Mouse (Mus musculus): ENCODE data around the gene Tra2b. TPM values are rescaled to one million over a fixed set of nuclear protein-coding genes. Genes with fewer than 3 reads are reported as not detected.
"Not testable (repeated sequence)": the region's sequence is repeated elsewhere in the genome, so short reads cannot be mapped to it uniquely, and the experiment has no call there.

Tra2b gene
- polyA plus RNA-seq, 1 experiment from 2014 or later: 474 TPM

GRCm38 (mm10) chr16:22242239-22242866, 23.5 kb downstream of the Tra2b start:
- Histone ChIP-seq H3K9me3 (no peaks in the 10 kb centered on the region), H3K4me2 (no peak overlapping the region), H3K9ac (replicated peaks) (no peak overlapping the region), H3K4me1 (replicated peaks) (no peaks in the 10 kb centered on the region), H3K27me3 (no peaks in the 10 kb centered on the region), H3K36me3 (peaks cover 60% of the 10 kb centered on the region), H3K27ac (no peak overlapping the region), H3K4me3 (replicated peaks) (no peak overlapping the region)
- WGBS: 94% methylated on average over 2 of the region's 2 CpGs
- no peak for ATAC-seq (ENCODE audit: insufficient number of reproducible peaks, insufficient read depth, low FRiP score, low TSS enrichment, low read depth)

GRCm38 (mm10) chr16:22241376-22242238, 24.2 kb downstream of the Tra2b start:
- no peak for ATAC-seq (ENCODE audit: insufficient number of reproducible peaks, insufficient read depth, low FRiP score, low TSS enrichment, low read depth)
- no peak overlapping the region for H3K9ac ChIP-seq (replicated peaks)
- peaks cover 60% of the 10 kb centered on the region for H3K36me3 ChIP-seq
- H3K4me2 ChIP-seq: no peak overlapping the region
- no peaks in the 10 kb centered on the region for H3K4me1 ChIP-seq (replicated peaks)
- no peak overlapping the region for H3K27ac ChIP-seq
- H3K4me3 ChIP-seq (replicated peaks): no peak overlapping the region
- H3K9me3 ChIP-seq: no peaks in the 10 kb centered on the region
- 82% methylated on average over 6 of the region's 6 CpGs for WGBS
- H3K27me3 ChIP-seq: no peaks in the 10 kb centered on the region

DNA sequence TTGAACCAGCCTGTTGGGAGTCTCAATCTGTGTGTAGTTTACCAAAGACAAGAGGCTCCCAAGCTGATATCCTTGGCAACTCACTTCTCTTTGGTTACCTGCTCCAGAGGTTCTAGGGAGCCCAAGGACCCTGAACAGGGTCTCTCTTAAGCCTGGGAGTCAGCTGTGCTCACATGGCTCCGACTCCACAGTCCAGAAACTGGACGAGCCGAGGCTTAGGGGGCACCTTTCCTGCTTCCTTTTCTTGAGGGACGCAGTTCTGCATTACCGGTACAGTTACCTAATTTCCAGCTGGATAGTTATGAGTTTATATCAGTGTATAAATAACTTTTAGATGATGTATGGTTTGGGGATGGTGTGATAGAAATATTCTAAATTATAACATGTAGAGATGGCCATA, 24.9 kb downstream of the Tra2b start:
- Histone ChIP-seq H3K36me3 (peaks cover 63% of the 10 kb centered on the region), H3K4me3 (replicated peaks) (no peak overlapping the region), H3K27me3 (no peaks in the 10 kb centered on the region), H3K9ac (replicated peaks) (no peak overlapping the region), H3K4me1 (replicated peaks) (no peaks in the 10 kb centered on the region), H3K9me3 (no peaks in the 10 kb centered on the region), H3K27ac (no peak overlapping the region), H3K4me2 (no peak overlapping the region)
- ATAC-seq (ENCODE audit: insufficient number of reproducible peaks, insufficient read depth, low FRiP score, low TSS enrichment, low read depth): no peak
- 88% methylated on average over 5 of the region's 5 CpGs for WGBS

DNA sequence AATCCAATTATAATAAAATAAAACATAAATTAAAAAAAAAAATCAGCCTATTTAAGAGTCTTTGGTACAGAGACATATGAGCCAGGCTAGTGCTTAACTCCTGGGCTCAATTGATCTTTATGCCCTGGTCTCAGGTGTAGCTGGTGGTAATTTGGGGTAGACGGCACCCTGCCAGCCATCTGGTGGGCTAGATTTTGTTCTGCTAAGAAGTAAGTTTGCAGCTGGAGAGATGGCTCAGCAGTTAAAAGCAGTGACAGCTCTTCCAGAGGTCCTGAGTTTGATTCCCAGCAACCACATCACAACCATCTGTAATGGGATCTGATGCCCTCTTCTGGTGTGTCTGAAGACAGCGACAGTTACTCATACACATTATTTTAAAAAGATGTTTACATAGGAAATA, 25.8 kb downstream of the Tra2b start:
- H3K9ac ChIP-seq (replicated peaks): no peak overlapping the region
- 83% methylated on average over 2 of the region's 2 CpGs for WGBS
- no peaks in the 10 kb centered on the region for H3K4me1 ChIP-seq (replicated peaks)
- no peak overlapping the region for H3K4me3 ChIP-seq (replicated peaks)
- H3K4me2 ChIP-seq: no peak overlapping the region
- H3K36me3 ChIP-seq: peaks cover 56% of the 10 kb centered on the region
- no peaks in the 10 kb centered on the region for H3K27me3 ChIP-seq
- no peaks in the 10 kb centered on the region for H3K9me3 ChIP-seq
- ATAC-seq (ENCODE audit: insufficient number of reproducible peaks, insufficient read depth, low FRiP score, low TSS enrichment, low read depth): no peak
- no peak overlapping the region for H3K27ac ChIP-seq

GRCm38 (mm10) chr16:22238928-22239620, 26.7 kb downstream of the Tra2b start:
- Histone ChIP-seq H3K36me3 (peaks cover 47% of the 10 kb centered on the region), H3K4me1 (replicated peaks) (no peaks in the 10 kb centered on the region), H3K4me3 (replicated peaks) (no peak overlapping the region), H3K9ac (replicated peaks) (no peak overlapping the region), H3K27ac (no peak overlapping the region), H3K4me2 (no peak overlapping the region), H3K27me3 (no peaks in the 10 kb centered on the region), H3K9me3 (no peaks in the 10 kb centered on the region)
- WGBS: 71% methylated on average over 4 of the region's 4 CpGs
- ATAC-seq (ENCODE audit: insufficient number of reproducible peaks, insufficient read depth, low FRiP score, low TSS enrichment, low read depth): no peak

DNA sequence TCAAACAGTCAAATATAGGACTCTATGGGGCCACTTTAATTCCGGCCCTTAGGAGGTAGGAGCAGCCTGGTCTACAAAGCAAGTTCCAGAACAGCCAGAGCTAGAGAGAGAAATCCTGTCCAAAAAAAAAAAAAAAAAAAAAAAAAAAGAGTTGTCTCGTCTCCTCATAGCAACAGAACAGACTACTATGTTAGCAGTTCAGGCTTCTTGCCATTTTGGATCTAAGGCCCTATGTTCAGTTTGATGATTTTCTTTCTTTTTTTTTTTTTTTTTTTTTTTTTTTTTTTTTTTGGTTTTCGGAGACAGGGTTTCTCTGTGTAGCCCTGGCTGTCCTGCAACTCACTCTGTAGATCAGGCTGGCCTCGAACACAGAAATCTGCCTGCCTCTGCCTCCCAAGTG, 27.4 kb downstream of the Tra2b start:
- H3K9ac ChIP-seq (replicated peaks); H3K4me3 ChIP-seq (replicated peaks); H3K4me1 ChIP-seq (replicated peaks); H3K4me2 ChIP-seq; H3K27ac ChIP-seq; ATAC-seq (ENCODE audit: insufficient number of reproducible peaks, insufficient read depth, low FRiP score, low TSS enrichment, low read depth); H3K27me3 ChIP-seq; H3K9me3 ChIP-seq: not testable (repeated sequence)
- peaks cover 41% of the 10 kb centered on the region for H3K36me3 ChIP-seq
- 90% methylated on average over 4 of the region's 4 CpGs for WGBS

DNA sequence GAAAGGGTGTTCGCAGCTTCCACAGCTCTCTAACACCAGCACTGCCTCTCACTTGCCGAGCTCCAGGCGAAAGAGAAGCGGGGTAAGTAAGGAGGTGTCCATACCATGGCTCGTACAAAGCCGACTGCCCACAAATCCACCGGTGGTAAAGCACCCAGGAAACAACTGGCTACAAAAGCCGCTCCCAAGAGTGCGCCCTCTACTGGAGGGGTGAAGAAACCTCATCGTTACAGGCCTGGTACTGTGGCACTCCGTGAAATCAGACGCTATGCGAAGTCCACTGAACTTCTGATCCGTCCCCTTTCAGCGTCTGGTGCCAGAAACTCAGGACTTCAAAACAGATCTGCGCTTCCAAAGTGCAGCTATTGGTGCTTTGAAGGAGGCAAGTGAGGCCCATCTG, 29.0 kb downstream of the Tra2b start:
- Histone ChIP-seq H3K4me3 (replicated peaks) (no peak overlapping the region), H3K36me3 (peaks cover 25% of the 10 kb centered on the region), H3K27me3 (no peaks in the 10 kb centered on the region), H3K27ac (no peak overlapping the region), H3K4me1 (replicated peaks) (no peaks in the 10 kb centered on the region), H3K4me2 (no peak overlapping the region), H3K9me3 (no peaks in the 10 kb centered on the region), H3K9ac (replicated peaks) (no peak overlapping the region)
- 93% methylated on average over 16 of the region's 16 CpGs for WGBS
- no peak for ATAC-seq (ENCODE audit: insufficient number of reproducible peaks, insufficient read depth, low FRiP score, low TSS enrichment, low read depth)

DNA sequence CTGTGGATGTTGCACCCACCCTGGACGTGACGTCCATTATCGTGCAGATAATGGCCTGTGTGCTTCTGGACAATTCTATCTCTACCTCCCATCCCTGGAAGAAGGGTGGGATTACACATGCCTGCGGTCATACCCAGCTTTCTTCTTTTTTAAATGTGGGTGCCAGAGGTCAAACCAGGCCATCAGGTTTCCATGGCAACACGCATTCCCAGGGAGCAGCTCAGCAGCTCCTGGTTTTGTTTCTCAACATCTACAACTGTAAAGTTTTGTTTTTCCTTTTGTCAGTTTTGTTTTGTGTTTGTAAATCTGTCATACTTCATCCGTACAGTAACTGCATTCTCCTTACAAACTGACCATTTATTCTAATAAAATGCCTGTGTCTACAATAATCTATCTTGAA, 31.3 kb downstream of the Tra2b start:
- no peak overlapping the region for H3K27ac ChIP-seq
- peaks cover 6% of the 10 kb centered on the region; the same call in 1 of the 2 replicates for H3K36me3 ChIP-seq
- no peak overlapping the region for H3K4me2 ChIP-seq
- no peaks in the 10 kb centered on the region for H3K9me3 ChIP-seq
- H3K4me3 ChIP-seq (replicated peaks): no peak overlapping the region
- H3K4me1 ChIP-seq (replicated peaks): no peaks in the 10 kb centered on the region
- H3K27me3 ChIP-seq: no peaks in the 10 kb centered on the region
- no peak for ATAC-seq (ENCODE audit: insufficient number of reproducible peaks, insufficient read depth, low FRiP score, low TSS enrichment, low read depth)
- no peak overlapping the region for H3K9ac ChIP-seq (replicated peaks)
- WGBS: 62% methylated on average over 6 of the region's 6 CpGs

GRCm38 (mm10) chr16:22230276-22230675, 35.5 kb downstream of the Tra2b start:
- ATAC-seq (ENCODE audit: insufficient number of reproducible peaks, insufficient read depth, low FRiP score, low TSS enrichment, low read depth); H3K4me1 ChIP-seq (replicated peaks); H3K27ac ChIP-seq; H3K36me3 ChIP-seq; H3K9ac ChIP-seq (replicated peaks); H3K4me3 ChIP-seq (replicated peaks); H3K9me3 ChIP-seq; H3K27me3 ChIP-seq; H3K4me2 ChIP-seq: not testable (repeated sequence)
- 85% methylated on average over 16 of the region's 16 CpGs for WGBS

- H3K27ac ChIP-seq: no peak overlapping the region
- H3K27me3 ChIP-seq: no peaks in the 10 kb centered on the region
- 93% methylated on average over 1 of the region's 1 CpGs for WGBS
- no peaks in the 10 kb centered on the region for H3K36me3 ChIP-seq
- no peak overlapping the region for H3K4me3 ChIP-seq (replicated peaks)
- no peak overlapping the region for H3K9ac ChIP-seq (replicated peaks)
- H3K4me1 ChIP-seq (replicated peaks): no peaks in the 10 kb centered on the region
- ATAC-seq (ENCODE audit: insufficient number of reproducible peaks, insufficient read depth, low FRiP score, low TSS enrichment, low read depth): no peak
- no peak overlapping the region for H3K4me2 ChIP-seq
- H3K9me3 ChIP-seq: no peaks in the 10 kb centered on the region
These were observed 62.3 kb downstream of the Tra2b start for GRCm38 (mm10) chr16:22203501-22203900.

GRCm38 (mm10) chr16:22201858-22202257, 63.9 kb downstream of the Tra2b start:
- no peak overlapping the region for H3K4me2 ChIP-seq
- 70% methylated on average over 3 of the region's 3 CpGs for WGBS

More at GRCm38 (mm10) chr16:22201858-22202257, 63.9 kb downstream of the Tra2b start:
- no peaks in the 10 kb centered on the region for H3K4me1 ChIP-seq (replicated peaks)
- H3K4me3 ChIP-seq (replicated peaks): no peak overlapping the region
- H3K9me3 ChIP-seq: no peaks in the 10 kb centered on the region
- no peaks in the 10 kb centered on the region for H3K27me3 ChIP-seq
- no peaks in the 10 kb centered on the region for H3K36me3 ChIP-seq
- H3K27ac ChIP-seq: no peak overlapping the region
- ATAC-seq (ENCODE audit: insufficient number of reproducible peaks, insufficient read depth, low FRiP score, low TSS enrichment, low read depth): no peak
- H3K9ac ChIP-seq (replicated peaks): no peak overlapping the region

Data from limb, embryonic 12.5 days (tissue).